Mouse (Mus musculus): ENCODE measurements around the gene Cryab.

DNA sequence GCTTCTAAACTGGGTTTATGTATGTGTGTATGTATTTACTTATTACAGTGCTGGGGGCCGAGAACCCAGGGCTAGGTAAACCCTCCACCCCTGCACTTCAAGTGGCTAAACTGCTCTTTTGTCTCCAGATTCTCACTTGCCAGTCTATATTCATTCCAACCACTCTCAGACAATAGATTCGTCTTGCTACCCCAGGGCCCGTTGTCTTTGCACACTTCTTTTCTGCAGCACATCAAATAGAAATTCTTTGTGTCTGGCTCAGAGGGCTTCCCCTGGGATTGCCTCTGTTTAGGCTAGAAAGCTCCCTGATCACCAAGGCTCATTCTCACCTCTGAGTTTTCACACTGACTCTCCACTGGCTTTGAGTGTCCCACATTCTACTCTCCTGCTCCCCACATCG is 18.6 kb upstream of the Cryab start:
- TF ChIP-seq CTCF (IDR thresholded peaks at IDR 0.05; ENCODE audit: control insufficient read depth, insufficient read depth, insufficient replicate concordance, low read depth, low read length) = no peak
- no peak for TF ChIP-seq POLR2A (IDR thresholded peaks at IDR 0.05; ENCODE audit: control insufficient read depth, low read depth, low read length)

Data from testis, adult 2 months (tissue).